Mouse (Mus musculus) left cerebral cortex, adult 18-20 months (tissue): ENCODE results near the gene Pxmp2. TPM values are rescaled to one million over a fixed set of nuclear protein-coding genes. Genes with fewer than 3 reads are reported as not detected.

Source experiments
- DNase-seq, 2 experiments: peaks; one replicate each; pipeline ENCODE4 v3.0.0; 2021 to 2022; ENCODE audit warnings: low spot score in 2 of 2, mixed read lengths in 1 of 2
- total RNA-seq, 2 experiments: library from RNA; stranded (reverse); gene quantifications; 2 replicates each; pipeline ENCODE4 v1.2.3; 2021

Pxmp2 gene
- total RNA-seq, 2 experiments from 2014 or later, result 7.9 to 9.5 TPM

GRCm38 (mm10) chr5:110231638-110232037 is 54.3 kb downstream of the Pxmp2 start:
- no peak for DNase-seq

GRCm38 (mm10) chr5:110230780-110231461 is 55.1 kb downstream of the Pxmp2 start, which contains the start of gene Ankle2:
Ankle2 (plus strand) TSS chr5:110231004.
- DNase-seq, result peak; percentile 87 to 90

GRCm38 (mm10) chr5:110230401-110230779 is 55.6 kb downstream of the Pxmp2 start:
- DNase-seq, result no peak

- no peak for DNase-seq
Measured at GRCm38 (mm10) chr5:110227336-110227883, 58.6 kb downstream of the Pxmp2 start.

GRCm38 (mm10) chr5:110225056-110225455 is 60.9 kb downstream of the Pxmp2 start:
- no peak for DNase-seq

Other genes starting within 250 kb of the Pxmp2 start
- 1 to 10 TPM; 4.0 to 6.4 TPM for gene Gm17655, start 213.7 kb downstream of the Pxmp2 start, total RNA-seq
- under 1 TPM; 0.40 to 0.53 TPM for gene Gm35315, start 191.8 kb downstream of the Pxmp2 start, total RNA-seq
- gene Plcxd1, start 186.2 kb downstream of the Pxmp2 start, total RNA-seq, result 10 to 100 TPM; 10.4 to 10.9 TPM
- 10 to 100 TPM; 81.8 to 96.5 TPM for gene Gtpbp6, start 178.0 kb downstream of the Pxmp2 start, total RNA-seq
- 10 to 100 TPM; 15.5 to 15.7 TPM for gene Zfp605, start 176.1 kb downstream of the Pxmp2 start, total RNA-seq
- 10 to 100 TPM; 42.3 to 54.0 TPM for gene Chfr, start 150.3 kb downstream of the Pxmp2 start, total RNA-seq
- 10 to 100 TPM; 47.1 to 47.5 TPM for gene Golga3, start 109.5 kb downstream of the Pxmp2 start, total RNA-seq
- 10 to 100 TPM; 41.8 to 45.2 TPM for gene Ankle2, start 55.2 kb downstream of the Pxmp2 start, total RNA-seq
- gene Pgam5, start 16.3 kb downstream of the Pxmp2 start, total RNA-seq, result 10 to 100 TPM; 55.1 to 59.2 TPM
- 1 to 10 TPM in 1 of 2 experiments, under 1 TPM in 1; 0.73 to 1.0 TPM for gene Pole, start 120 bp upstream of the Pxmp2 start, total RNA-seq
- gene P2rx2, start 57.0 kb upstream of the Pxmp2 start, total RNA-seq, result under 1 TPM in 1 of 2 experiments, not detected in 1; 0.23 TPM
- gene Lrcol1, start 58.5 kb upstream of the Pxmp2 start, total RNA-seq, result not detected
- 10 to 100 TPM; 73.8 to 80.7 TPM for gene Fbrsl1, start 162.3 kb upstream of the Pxmp2 start, total RNA-seq